Mouse (Mus musculus) hindbrain, embryonic 10.5 days (tissue): ENCODE measurements around the gene C1qtnf1. TPM values are rescaled to one million over a fixed set of nuclear protein-coding genes. Genes with fewer than 3 reads are reported as not detected.

ENCODE experiments used
- DNase-seq: peaks from one replicate; pipeline ENCODE4 v3.0.0-alpha.2; 2017; ENCODE audit warnings: low spot score
- H3K27ac ChIP-seq: fragments of 300-500 bp; sonication (generic); 2 replicates; pipeline ENCODE4 v1.5.1; 2016; ENCODE audit warnings: mild to moderate bottlenecking, moderate library complexity
- H3K27me3 ChIP-seq: fragments of 300-500 bp; sonication (generic); 2 replicates; pipeline ENCODE4 v1.6.1; 2016; ENCODE audit warnings: mild to moderate bottlenecking; ENCODE audit not compliant: poor library complexity, insufficient read depth, severe bottlenecking
- H3K36me3 ChIP-seq: fragments of 300-500 bp; sonication (generic); 2 replicates; pipeline ENCODE4 v1.6.1; 2016; ENCODE audit warnings: mild to moderate bottlenecking, moderate library complexity
- H3K4me1 ChIP-seq: fragments of 300-500 bp; sonication (generic); replicated peaks from 2 replicates; pipeline ENCODE4 v1.6.1; 2016; ENCODE audit warnings: mild to moderate bottlenecking
- H3K4me3 ChIP-seq: fragments of 300-500 bp; sonication (generic); 2 replicates; pipeline ENCODE4 v1.5.1; 2016; ENCODE audit warnings: mild to moderate bottlenecking, moderate library complexity
- H3K9me3 ChIP-seq: fragments of 300-500 bp; sonication (generic); 2 replicates; pipeline ENCODE4 v1.6.1; 2016; ENCODE audit warnings: mild to moderate bottlenecking, moderate library complexity
- WGBS: fragments of 180-500 bp; shearing (Covaris S2); methylation state at CpG from one replicate; pipeline ENCODE4 v1.1.7; 2016; 5-methylcytosine and 5-hydroxymethylcytosine counted together
- polyA plus RNA-seq: library from polyadenylated mRNA; unstranded; fragments of >200 nt; fragmentation: Nextera tagmentation; extraction: Ambion mirVana; gene quantifications from 2 replicates; pipeline ENCODE4 v1.2.1, GENCODE M21; 2016

C1qtnf1 gene
- polyA plus RNA-seq, 1 experiment from 2014 or later, result 1.8 TPM

- peaks cover 35% of the 10 kb centered on the region for H3K4me1 ChIP-seq
- 0 out of 2 replicates have a peak, but pooled peaks cover 6% of the 10 kb centered on the region for H3K27me3 ChIP-seq
- WGBS, result 88% methylated on average over 6 of the region's 6 CpGs
- DNase-seq, result no peak
- H3K9me3 ChIP-seq, result no peaks in the 10 kb centered on the region
- no peak overlapping the region for H3K27ac ChIP-seq
- H3K4me3 ChIP-seq, result no peak overlapping the region
- H3K36me3 ChIP-seq, result peaks cover 1% of the 10 kb centered on the region
These were observed 46.0 kb downstream of the C1qtnf1 start for GRCm38 (mm10) chr11:118473842-118474500.

DNA sequence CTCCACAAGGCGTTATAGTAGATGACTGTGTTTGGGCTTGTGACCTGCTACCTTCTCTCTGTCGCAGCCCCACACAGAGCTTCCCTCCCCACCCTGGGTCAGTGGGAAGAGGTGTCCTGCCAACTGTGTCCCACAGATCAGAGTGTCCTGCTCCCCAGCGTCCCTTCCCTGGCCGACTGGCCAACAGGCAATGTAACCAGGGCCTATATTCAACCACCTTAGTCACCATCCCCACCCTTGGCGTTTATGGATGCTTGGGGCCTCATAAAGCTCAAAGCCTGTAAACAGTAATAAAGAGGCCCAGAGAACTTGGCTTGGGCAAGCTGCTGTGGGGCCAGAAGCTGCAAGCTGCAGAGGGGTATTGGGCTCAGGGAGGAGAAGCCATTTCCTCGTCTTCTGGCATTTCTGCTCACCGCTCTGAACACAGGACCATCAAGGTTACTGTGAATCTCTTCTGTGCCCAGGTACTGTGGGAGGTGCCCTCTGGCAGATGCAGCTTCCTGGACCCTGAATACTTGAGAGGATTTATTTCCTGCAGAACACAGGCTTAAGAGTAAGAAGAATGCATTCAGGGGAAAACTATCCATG lies 47.6 kb downstream of the C1qtnf1 start:
- H3K4me3 ChIP-seq, result no peak overlapping the region
- no peak for DNase-seq
- no peak overlapping the region for H3K27ac ChIP-seq
- H3K9me3 ChIP-seq, result no peaks in the 10 kb centered on the region
- H3K36me3 ChIP-seq, result peaks cover 12% of the 10 kb centered on the region
- H3K4me1 ChIP-seq, result peaks cover 35% of the 10 kb centered on the region
- 92% methylated on average over 7 of the region's 7 CpGs for WGBS
- H3K27me3 ChIP-seq, result 0 out of 2 replicates have a peak, but pooled peaks cover 6% of the 10 kb centered on the region

GRCm38 (mm10) chr11:118476396-118477373 lies 48.7 kb downstream of the C1qtnf1 start, which contains the start of gene Engase:
Gene Engase, plus strand, starts transcription at chr11:118476829.
- Histone ChIP-seq H3K27ac (peak within 1 kb of the TSS; percentile 86), H3K9me3 (no peaks in the 10 kb centered on the region), H3K4me3 (peak within 1 kb of the TSS; percentile 83), H3K36me3 (peaks cover 21% of the 10 kb centered on the region), H3K27me3 (0 out of 2 replicates have a peak, but pooled peaks cover 6% of the 10 kb centered on the region), H3K4me1 (peaks cover 31% of the 10 kb centered on the region)
- peak; percentile 96 for DNase-seq
- 2% methylated on average over 57 of the region's 57 CpGs for WGBS

DNA sequence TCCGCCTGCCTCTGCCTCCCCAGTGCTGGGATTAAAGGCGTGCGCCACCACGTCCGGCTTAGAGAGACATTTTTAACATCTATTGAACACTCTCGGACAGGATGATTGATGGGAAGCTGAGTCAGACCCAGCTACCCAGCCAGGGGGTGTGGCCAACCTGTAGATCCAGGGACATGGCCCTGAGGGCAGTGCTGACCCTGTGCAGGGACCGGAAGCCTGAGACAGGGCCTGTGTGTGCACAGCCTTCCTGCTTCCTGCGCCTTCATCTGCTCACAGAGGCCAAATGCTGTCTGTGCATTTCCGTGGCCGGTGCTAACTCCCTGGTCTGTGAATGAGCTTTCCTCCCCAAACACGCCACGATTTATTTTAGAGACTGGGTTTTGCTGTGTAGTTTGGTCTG lies 51.8 kb downstream of the C1qtnf1 start:
- H3K36me3 ChIP-seq, result peaks cover 50% of the 10 kb centered on the region
- no peaks in the 10 kb centered on the region for H3K9me3 ChIP-seq
- no peak overlapping the region for H3K4me3 ChIP-seq
- H3K27ac ChIP-seq, result no peak overlapping the region
- DNase-seq, result no peak
- 0 out of 2 replicates have a peak, but pooled peaks cover 6% of the 10 kb centered on the region for H3K27me3 ChIP-seq
- H3K4me1 ChIP-seq, result peaks cover 42% of the 10 kb centered on the region
- WGBS, result 78% methylated on average over 12 of the region's 12 CpGs

- Histone ChIP-seq H3K4me3 (no peak overlapping the region), H3K36me3 (peaks cover 61% of the 10 kb centered on the region), H3K4me1 (peaks cover 53% of the 10 kb centered on the region)
These were observed 53.2 kb downstream of the C1qtnf1 start for GRCm38 (mm10) chr11:118481231-118481630.

DNA sequence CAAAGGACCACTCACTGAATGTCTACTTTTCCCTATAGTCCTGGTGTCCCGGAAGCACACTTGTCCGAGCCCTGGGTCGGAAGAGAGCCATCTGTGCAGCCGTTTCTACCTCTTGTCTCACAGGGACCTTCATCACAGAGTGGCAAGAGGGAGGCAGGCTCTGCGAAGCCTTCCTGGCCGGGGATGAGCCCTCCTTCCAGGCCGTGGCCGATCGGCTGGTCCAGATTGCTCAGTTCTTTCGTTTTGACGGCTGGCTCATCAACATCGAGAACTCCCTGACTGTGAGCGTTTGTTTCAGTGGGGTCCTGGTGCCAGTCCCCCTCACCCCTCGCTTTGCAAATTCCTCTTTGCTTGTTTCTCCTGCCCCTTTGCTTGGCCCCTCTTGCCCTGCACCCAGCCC lies 53.7 kb downstream of the C1qtnf1 start:
- H3K4me3 ChIP-seq, result no peak overlapping the region
- no peak for DNase-seq
- no peak overlapping the region for H3K27ac ChIP-seq
- H3K4me1 ChIP-seq, result peaks cover 50% of the 10 kb centered on the region
- peaks cover 64% of the 10 kb centered on the region for H3K36me3 ChIP-seq
- WGBS, result 84% methylated on average over 14 of the region's 14 CpGs
- H3K9me3 ChIP-seq, result no peaks in the 10 kb centered on the region
- H3K27me3 ChIP-seq, result no peaks in the 10 kb centered on the region

More at GRCm38 (mm10) chr11:118481231-118481630, 53.2 kb downstream of the C1qtnf1 start:
- no peak for DNase-seq
- Histone ChIP-seq H3K27ac (no peak overlapping the region), H3K9me3 (no peaks in the 10 kb centered on the region), H3K27me3 (no peaks in the 10 kb centered on the region)
- 95% methylated on average over 11 of the region's 11 CpGs for WGBS

DNA sequence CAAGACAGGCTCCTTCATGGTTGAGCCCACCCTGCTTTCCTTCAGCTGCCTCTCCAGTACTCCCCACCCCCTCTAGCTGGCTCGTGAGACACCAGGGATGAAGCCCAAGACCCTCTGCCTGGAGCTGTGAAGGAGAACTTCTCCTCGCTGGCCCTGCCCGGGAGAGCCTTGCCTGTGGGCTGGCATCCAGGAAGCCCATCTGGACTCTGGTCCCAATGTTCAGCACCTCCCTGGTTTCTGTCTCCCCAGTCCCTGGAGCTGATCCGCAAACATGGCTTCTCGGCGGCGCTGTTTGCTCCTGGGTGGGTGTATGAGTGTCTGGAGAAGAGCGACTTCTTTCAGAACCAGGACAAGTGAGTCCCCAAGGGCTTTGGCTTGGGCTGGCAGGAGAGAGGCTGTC lies 56.2 kb downstream of the C1qtnf1 start:
- Histone ChIP-seq H3K27me3 (peaks cover 4% of the 10 kb centered on the region), H3K4me1 (peaks cover 42% of the 10 kb centered on the region), H3K27ac (no peak overlapping the region), H3K36me3 (peaks cover 72% of the 10 kb centered on the region), H3K9me3 (no peaks in the 10 kb centered on the region), H3K4me3 (no peak overlapping the region)
- 81% methylated on average over 8 of the region's 8 CpGs for WGBS
- DNase-seq, result no peak

DNA sequence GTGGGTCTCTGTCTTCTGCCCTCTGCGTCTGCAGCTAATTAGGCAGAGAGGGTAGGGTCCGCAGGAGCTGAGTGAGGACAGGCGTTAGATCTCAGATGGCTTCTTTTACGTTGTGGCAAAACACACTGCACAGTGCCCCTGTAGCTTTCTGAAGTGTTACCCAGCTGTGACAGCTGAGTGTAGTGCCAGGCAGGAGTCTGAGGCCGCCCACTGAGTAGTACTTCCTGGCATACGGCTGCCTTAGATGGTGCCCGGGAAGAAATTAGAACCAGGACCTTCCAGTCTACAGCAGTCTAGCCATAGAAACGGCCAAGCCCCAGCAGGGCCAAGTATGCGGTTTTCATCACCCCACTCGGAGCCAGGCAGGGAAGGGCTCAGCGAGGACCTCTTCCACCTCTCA lies 57.3 kb downstream of the C1qtnf1 start:
- DNase-seq, result no peak
- WGBS, result 58% methylated on average over 11 of the region's 11 CpGs
- Histone ChIP-seq H3K27me3 (peaks cover 15% of the 10 kb centered on the region), H3K36me3 (peaks cover 63% of the 10 kb centered on the region), H3K4me1 (peaks cover 49% of the 10 kb centered on the region), H3K27ac (no peak overlapping the region), H3K4me3 (no peak overlapping the region), H3K9me3 (no peaks in the 10 kb centered on the region)

- Histone ChIP-seq H3K27me3 (peaks cover 16% of the 10 kb centered on the region), H3K4me3 (no peak overlapping the region), H3K4me1 (peaks cover 53% of the 10 kb centered on the region), H3K36me3 (peaks cover 63% of the 10 kb centered on the region), H3K9me3 (no peaks in the 10 kb centered on the region), H3K27ac (no peak overlapping the region)
- DNase-seq, result no peak
- WGBS, result 87% methylated on average over 3 of the region's 3 CpGs
These were observed 57.8 kb downstream of the C1qtnf1 start for GRCm38 (mm10) chr11:118485780-118486179.

- H3K9me3 ChIP-seq, result no peaks in the 10 kb centered on the region
- DNase-seq, result no peak
- peaks cover 55% of the 10 kb centered on the region for H3K4me1 ChIP-seq
- H3K36me3 ChIP-seq, result peaks cover 59% of the 10 kb centered on the region
- H3K27me3 ChIP-seq, result peaks cover 16% of the 10 kb centered on the region
- no peak overlapping the region for H3K4me3 ChIP-seq
- no peak overlapping the region for H3K27ac ChIP-seq
- 80% methylated on average over 6 of the region's 6 CpGs for WGBS
These were observed 58.3 kb downstream of the C1qtnf1 start for GRCm38 (mm10) chr11:118486281-118486680.

GRCm38 (mm10) chr11:118486881-118487772 lies 59.1 kb downstream of the C1qtnf1 start:
- Histone ChIP-seq H3K4me1 (peaks cover 55% of the 10 kb centered on the region), H3K4me3 (no peak overlapping the region), H3K36me3 (peaks cover 50% of the 10 kb centered on the region), H3K27me3 (peaks cover 22% of the 10 kb centered on the region), H3K9me3 (no peaks in the 10 kb centered on the region), H3K27ac (peak overlapping the region; percentile 43; the same call in 1 of the 2 replicates)
- no peak for DNase-seq
- 90% methylated on average over 29 of the region's 29 CpGs for WGBS
